Mouse (Mus musculus) heart, postnatal 14 days (tissue): ENCODE results near the gene Olfr1191-ps1. TPM values are rescaled to one million over a fixed set of nuclear protein-coding genes. Genes with fewer than 3 reads are reported as not detected.
"Not testable (repeated sequence)": the region's sequence is repeated elsewhere in the genome, so short reads cannot be mapped to it uniquely, and the experiment has no call there.

Source experiments
- DNase-seq, 2 experiments: peaks; one replicate each; pipeline ENCODE4 v3.0.0; 2021 to 2022
- intact Hi-C: fragments of 180-260 bp; cut with DNase I; formaldehyde crosslinking; loops from one replicate; pipeline ENCODE4 v1.15.1; 2025
- long read RNA-seq, 2 experiments: library from polyadenylated mRNA; stranded (forward); transcript quantifications; one replicate each; pipeline ENCODE4 v2.0.0; 2021
- total RNA-seq, 2 experiments: library from RNA; stranded (reverse); gene quantifications; 2 replicates each; pipeline ENCODE4 v1.2.3; 2021

Olfr1191-ps1 gene
- total RNA-seq = not detected
- long read RNA-seq, experiment 1 = 0 reads
- long read RNA-seq, experiment 2 = 0 reads

- intact Hi-C loops, DNase-seq: not testable (repeated sequence)
These were observed at the start of gene Olfr1191-ps1 for GRCm38 (mm10) chr2:88640242-88640641. Olfr1191-ps1 (plus strand) TSS chr2:88640542.

DNA sequence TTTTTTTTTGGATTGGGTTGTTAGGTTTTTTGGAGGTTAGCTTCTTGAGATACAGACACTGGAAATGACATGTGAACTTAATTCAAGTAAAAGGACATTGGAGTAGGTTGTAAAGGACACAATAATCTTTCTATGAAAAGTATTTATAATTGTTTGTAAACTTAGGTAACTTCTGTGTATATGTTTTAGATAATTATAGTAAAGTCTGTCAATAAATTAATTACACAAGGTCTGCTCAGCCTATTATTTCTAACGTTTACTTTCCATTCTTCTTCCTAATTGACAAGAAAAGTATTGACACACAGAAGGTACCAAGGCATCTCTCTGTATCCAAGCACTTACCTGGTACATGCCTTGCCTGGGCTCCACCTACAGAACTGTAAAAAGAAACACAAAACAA, 7.9 kb downstream of the Olfr1191-ps1 start, which contains the start of gene Olfr1192-ps1:
TSS of gene Olfr1192-ps1 (plus strand) at position 301 of the 400 bp plus-strand sequence.
- intact Hi-C loops = no loop called here
- DNase-seq = no peak

- DNase-seq, intact Hi-C loops: not testable (repeated sequence)
These were observed 35.0 kb downstream of the Olfr1191-ps1 start, which contains the start of gene Olfr1193 for GRCm38 (mm10) chr2:88675328-88675727. Olfr1193 (plus strand) TSS chr2:88675628.

DNA sequence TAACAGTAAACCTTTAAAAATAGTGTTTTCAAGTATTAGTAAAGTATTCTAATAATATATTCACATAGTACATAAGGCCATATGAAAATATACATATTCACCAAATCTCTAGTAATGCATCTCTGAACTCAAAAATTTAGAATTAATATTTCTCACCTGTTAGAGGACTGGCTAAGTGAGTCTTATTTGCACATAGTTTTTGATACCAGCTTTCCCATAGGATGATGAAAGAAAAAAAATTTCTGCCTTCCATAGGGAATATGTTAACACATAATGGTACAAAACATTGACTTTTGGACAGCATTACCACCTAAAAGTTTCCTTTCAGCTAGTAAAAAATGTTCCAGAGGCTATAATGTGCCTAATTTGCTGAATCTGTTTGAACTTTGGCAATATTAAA, 48.7 kb downstream of the Olfr1191-ps1 start, which contains the start of gene Olfr1195:
TSS of gene Olfr1195 (minus strand) at position 101 of the 400 bp plus-strand sequence.
- DNase-seq = no peak
- intact Hi-C loops = no loop called here

Other genes with a start within 250 kb of the Olfr1191-ps1 start
- not detected for gene Olfr1179, start 234.1 kb upstream of the Olfr1191-ps1 start, total RNA-seq
- gene Olfr1180, start 221.4 kb upstream of the Olfr1191-ps1 start, total RNA-seq = not detected
- not detected for gene Olfr1181, start 214.4 kb upstream of the Olfr1191-ps1 start, total RNA-seq
- not detected for gene Gm13757, start 191.4 kb upstream of the Olfr1191-ps1 start, total RNA-seq
- not detected for gene Olfr1183, start 185.7 kb upstream of the Olfr1191-ps1 start, total RNA-seq
- gene Olfr1184, start 156.9 kb upstream of the Olfr1191-ps1 start, total RNA-seq = not detected
- gene Olfr1185-ps1, start 147.2 kb upstream of the Olfr1191-ps1 start, total RNA-seq = not detected
- gene Olfr1186, start 122.0 kb upstream of the Olfr1191-ps1 start, total RNA-seq = not detected
- gene Olfr1188, start 83.6 kb upstream of the Olfr1191-ps1 start, total RNA-seq = not detected
- gene Olfr1189, start 54.1 kb upstream of the Olfr1191-ps1 start, total RNA-seq = not detected
- not detected for gene Olfr1192-ps1, start 8.0 kb downstream of the Olfr1191-ps1 start, total RNA-seq
- gene Olfr1193, start 35.1 kb downstream of the Olfr1191-ps1 start, total RNA-seq = not detected
- not detected for gene Olfr1195, start 48.6 kb downstream of the Olfr1191-ps1 start, total RNA-seq
- not detected for gene Olfr1196, start 64.1 kb downstream of the Olfr1191-ps1 start, total RNA-seq
- gene Olfr1197, start 91.8 kb downstream of the Olfr1191-ps1 start, total RNA-seq = not detected
- not detected for gene Olfr1198, start 110.8 kb downstream of the Olfr1191-ps1 start, total RNA-seq
- not detected for gene Olfr1199, start 119.9 kb downstream of the Olfr1191-ps1 start, total RNA-seq
- not detected for gene Olfr1200, start 129.9 kb downstream of the Olfr1191-ps1 start, total RNA-seq
- not detected for gene Olfr1201, start 152.5 kb downstream of the Olfr1191-ps1 start, total RNA-seq
- gene Olfr1202, start 174.0 kb downstream of the Olfr1191-ps1 start, total RNA-seq = not detected
- gene Olfr1205, start 189.2 kb downstream of the Olfr1191-ps1 start, total RNA-seq = not detected
- gene Olfr1204, start 208.8 kb downstream of the Olfr1191-ps1 start, total RNA-seq = not detected
- not detected for gene Olfr1206, start 222.7 kb downstream of the Olfr1191-ps1 start, total RNA-seq